Mouse (Mus musculus) cerebellum, adult 2 months (tissue): Measurements from ENCODE around the gene Etfdh.

Experiments
- CTCF ChIP-seq: fragments of 200-500 bp; IDR thresholded peaks from 2 replicates; pipeline ENCODE4 v1.5.1; 2011; ENCODE audit warnings: low read depth, mild to moderate bottlenecking, control low read depth, low read length, moderate library complexity, borderline replicate concordance; ENCODE audit not compliant: insufficient read depth
- POLR2A ChIP-seq: fragments of 200-500 bp; IDR thresholded peaks from 2 replicates; pipeline ENCODE4 v1.6.1; 2011; ENCODE audit warnings: low read length, control low read depth, borderline replicate concordance; ENCODE audit not compliant: insufficient read depth

DNA sequence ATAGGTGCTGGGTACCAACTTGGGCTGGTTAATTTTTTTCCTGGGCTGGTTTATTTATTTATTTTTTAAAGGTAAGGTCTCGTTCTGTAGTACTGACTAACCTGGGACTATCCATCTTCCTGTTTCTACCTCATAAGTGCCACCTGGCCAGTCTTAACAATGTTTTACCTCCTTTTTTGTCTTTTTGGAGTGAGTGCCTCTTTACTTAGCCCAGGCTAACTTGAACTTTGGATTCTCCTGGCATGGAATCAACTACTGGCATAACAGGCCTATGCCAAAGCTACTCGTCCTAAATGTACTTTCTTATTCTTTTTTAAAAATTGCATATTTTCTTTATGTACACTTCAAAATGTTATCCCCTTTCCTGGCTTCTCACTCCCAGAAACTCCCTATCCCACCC is 39.6 kb downstream of the Etfdh start:
- TF ChIP-seq CTCF (no peak), POLR2A (no peak)
